Mouse (Mus musculus): Measurements from ENCODE around the gene Bicra.

Gene Bicra

DNA sequence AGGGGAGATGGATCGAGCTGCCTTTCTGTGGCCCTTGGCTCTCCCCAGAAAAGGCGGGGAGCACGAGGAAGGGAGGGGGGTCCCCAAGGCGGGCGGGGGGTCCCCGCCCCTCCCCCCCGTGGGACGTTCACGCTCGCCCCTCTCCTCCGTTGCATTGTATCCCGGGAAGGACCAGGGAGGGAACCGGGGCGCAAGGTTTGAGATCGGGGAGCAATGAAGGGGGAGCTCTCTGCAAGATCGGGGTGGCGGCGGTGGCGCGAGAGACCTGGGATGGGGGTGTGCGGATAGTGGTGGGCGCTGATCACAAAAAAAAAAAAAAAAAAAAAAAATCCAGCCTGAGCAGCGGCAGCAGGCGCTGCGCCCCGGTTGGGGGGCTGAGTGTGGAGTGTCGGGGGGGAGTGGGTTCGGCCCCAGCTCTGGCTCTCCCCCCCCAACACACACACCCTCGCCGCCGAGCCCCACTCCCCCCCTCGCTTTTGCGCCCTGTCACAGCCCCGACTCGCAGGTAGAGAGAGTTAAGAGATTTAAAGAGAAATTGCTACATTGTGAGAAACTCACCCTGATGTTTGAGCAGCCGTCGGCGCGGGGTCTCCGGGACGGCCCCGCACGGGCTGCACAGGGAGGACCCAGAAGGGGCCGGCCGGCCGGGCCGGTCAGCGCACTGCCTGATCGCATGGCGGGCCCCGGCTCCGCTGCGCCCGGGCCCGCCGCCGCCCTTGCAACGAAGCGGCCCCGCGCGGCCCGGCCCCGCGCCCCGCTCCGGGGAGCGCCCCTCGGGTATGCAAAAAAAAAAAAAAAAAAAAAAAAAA lies at the start of gene Bicra:
TSS of gene Bicra (minus strand) at position 584 of the 809 bp plus-strand sequence.
- peak; percentile 63 to 81 for DNase-seq (ENCODE audit: low spot score in 2 of 2)

DNA sequence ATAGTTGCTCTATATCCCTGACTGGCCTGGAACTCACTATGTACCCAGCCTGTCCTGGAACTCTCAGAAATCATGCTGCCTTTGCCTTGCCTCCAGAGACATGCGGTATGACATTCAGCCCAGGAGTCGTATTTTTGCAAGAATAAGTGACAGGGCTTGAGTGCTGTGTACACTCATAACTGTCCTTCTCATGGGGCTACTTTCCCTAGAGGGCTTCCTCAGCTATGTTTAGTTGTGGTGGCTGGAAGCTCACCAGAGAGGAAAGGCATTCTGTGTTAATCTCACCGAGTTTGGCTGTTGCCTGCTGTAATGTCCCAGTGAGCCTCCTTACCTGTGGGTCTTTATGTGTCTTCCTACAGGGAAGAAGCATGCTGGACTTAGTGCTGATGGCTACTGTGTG lies 46.9 kb upstream of the Bicra start:
- DNase-seq (ENCODE audit: low spot score in 2 of 2) = no peak

- DNase-seq (ENCODE audit: low spot score in 2 of 2) = no peak
These were observed 39.9 kb upstream of the Bicra start for GRCm38 (mm10) chr7:16087587-16087986.

DNA sequence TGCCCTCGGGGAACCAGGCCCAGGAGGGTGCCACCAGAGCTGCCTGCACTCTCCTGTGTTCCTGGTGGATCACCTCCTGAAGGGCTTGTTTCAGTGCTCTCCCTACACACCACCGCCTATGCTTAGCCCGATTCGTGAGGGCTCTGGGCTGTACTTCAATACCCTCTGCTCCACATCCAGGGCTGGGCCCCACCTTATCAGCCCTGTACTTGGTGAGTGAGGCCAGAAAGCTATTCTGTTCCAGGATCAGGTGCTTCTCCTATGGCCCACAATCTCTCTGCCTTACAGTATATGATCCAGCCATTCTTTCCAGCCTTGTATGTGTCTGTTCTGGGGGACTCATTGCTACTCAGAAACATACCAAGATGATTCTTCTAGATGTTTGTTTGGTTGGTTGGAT lies 35.6 kb upstream of the Bicra start:
- DNase-seq (ENCODE audit: low spot score in 2 of 2) = no peak

- no peak for DNase-seq (ENCODE audit: low spot score in 2 of 2)
These were observed 32.9 kb upstream of the Bicra start for GRCm38 (mm10) chr7:16080581-16080980.

DNA sequence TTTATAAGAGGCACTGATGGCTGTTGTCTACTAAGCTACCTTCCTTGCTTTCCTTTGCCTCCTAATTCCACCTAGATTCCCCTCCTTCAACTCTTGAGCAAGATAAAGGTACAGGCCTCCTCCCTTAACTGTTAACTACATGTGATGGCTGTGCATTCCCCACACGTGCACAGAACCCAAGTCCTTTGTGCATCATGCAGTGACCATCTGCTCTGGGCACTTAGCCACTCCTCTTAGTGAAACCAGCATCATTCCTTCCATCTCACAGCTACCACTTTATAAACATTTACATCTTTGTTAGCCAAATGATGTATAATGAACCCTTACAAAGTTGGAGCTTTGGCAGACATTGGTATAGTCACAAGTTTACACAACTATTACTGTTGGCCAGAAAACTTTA lies 32.2 kb upstream of the Bicra start:
- DNase-seq (ENCODE audit: low spot score in 2 of 2) = no peak

GRCm38 (mm10) chr7:16071906-16072305 lies 24.2 kb upstream of the Bicra start:
- no peak for DNase-seq (ENCODE audit: low spot score in 2 of 2)

DNA sequence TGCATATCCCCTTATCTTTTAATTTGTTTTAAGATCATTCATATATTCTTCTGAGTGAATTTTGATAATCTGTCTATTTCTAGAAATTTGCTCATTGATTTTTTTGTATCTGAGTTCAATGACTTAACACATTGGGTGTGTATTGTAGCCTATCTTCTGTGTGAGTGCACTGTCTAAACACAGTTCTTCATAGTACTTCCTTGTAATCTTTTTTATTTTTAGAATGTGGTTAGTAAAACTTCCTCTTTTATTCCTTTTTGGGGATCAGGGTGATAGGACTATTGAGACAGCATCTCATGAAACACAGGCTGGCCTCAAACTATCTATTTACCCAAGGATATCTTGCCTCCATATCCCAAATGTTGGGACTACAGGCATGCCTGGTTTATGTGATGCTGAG lies 23.1 kb upstream of the Bicra start:
- DNase-seq (ENCODE audit: low spot score in 2 of 2) = no peak

DNA sequence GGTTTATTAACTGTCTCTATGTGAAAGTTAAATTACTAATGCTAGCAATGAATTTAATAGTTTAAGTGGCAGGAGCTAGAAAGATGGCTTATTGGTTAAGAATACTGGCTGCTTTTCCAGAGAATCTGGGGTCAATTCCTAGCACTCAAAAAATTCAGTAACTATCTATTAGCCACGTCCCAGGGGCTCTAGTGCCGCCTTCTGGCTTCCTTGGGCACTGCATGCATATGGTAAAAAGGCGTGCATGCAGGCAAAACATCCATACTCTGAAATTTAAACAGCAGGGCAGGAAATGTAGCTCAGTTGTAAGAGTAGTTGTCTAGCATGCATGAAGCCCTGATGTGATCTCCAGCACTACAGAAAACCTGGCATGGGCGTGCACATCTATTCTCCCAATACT lies 15.8 kb upstream of the Bicra start:
- DNase-seq (ENCODE audit: low spot score in 2 of 2) = no peak

- DNase-seq (ENCODE audit: low spot score in 2 of 2) = no peak
These were observed 14.3 kb upstream of the Bicra start for GRCm38 (mm10) chr7:16062099-16062420.

GRCm38 (mm10) chr7:16061219-16062098 lies 13.7 kb upstream of the Bicra start, which contains the start of gene Zfp541:
Gene Zfp541, plus strand, starts transcription at chr7:16061814.
- no peak for DNase-seq (ENCODE audit: low spot score in 2 of 2)

DNA sequence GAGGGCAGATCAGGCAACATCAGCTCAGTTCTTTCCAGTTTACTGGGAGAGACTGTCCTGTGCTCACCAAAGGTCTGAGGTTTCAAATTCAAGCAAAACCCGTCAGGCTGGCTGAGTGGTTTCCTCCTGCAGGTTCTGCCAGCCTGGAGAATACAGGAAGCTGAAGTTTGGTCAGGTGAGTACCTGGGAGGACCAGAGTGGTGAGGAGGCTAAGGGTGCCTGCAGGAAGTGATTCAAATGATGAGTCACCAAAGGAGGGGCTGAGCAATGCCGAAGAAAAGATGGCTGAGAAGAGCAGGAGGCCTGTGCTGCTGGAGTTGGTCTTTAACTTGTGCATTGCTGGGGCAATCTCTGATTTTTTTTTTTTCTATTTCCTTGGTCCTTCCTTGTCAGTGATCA lies 9.4 kb upstream of the Bicra start:
- no peak for DNase-seq (ENCODE audit: low spot score in 2 of 2)

- peak; percentile 28 to 68 for DNase-seq (ENCODE audit: low spot score in 2 of 2)
These were observed 8.9 kb upstream of the Bicra start for GRCm38 (mm10) chr7:16056459-16057135.

DNA sequence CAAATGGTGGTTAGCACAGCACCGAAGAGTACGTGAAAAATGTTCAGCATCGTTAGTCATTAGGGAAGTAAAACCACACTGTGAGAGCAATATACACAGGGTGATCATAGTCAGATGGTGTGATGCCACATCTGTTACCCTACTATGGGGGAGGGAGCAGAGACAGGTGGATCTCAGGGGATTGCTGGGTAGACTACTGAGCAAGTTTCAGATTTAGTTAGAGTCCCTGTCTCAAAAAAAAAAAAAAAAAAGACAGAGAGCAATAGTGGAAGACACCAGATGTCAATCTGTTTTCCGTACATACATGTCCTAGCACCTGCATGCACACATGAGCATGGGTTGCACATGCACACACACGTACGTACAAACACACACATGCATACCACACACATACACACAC lies 7.9 kb upstream of the Bicra start:
- no peak for DNase-seq (ENCODE audit: low spot score in 2 of 2)

GRCm38 (mm10) chr7:16054966-16055365 lies 7.2 kb upstream of the Bicra start:
- no peak for DNase-seq (ENCODE audit: low spot score in 2 of 2)

DNA sequence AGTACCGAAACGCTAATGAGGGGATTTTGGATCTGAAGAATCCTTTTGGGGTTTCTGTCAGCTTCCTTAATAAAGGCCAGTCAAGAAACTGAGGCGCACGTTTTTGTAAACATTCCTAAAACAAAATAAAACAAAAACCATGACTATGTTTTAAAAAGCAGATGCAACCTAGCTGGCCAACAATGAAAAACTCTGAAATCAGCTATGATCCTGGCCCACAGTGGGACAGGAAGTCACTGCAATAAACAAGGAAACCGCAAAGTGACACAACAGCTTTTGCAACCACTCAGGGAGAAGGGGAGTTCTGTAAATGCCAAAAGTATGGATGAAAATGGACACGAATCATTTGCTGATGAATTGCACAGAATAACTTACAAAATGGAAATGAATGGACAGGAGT lies 5.4 kb upstream of the Bicra start:
- no peak for DNase-seq (ENCODE audit: low spot score in 2 of 2)

- DNase-seq (ENCODE audit: low spot score in 2 of 2) = peak; percentile 83 to 90
These were observed 5.0 kb upstream of the Bicra start for GRCm38 (mm10) chr7:16052684-16053083.

DNA sequence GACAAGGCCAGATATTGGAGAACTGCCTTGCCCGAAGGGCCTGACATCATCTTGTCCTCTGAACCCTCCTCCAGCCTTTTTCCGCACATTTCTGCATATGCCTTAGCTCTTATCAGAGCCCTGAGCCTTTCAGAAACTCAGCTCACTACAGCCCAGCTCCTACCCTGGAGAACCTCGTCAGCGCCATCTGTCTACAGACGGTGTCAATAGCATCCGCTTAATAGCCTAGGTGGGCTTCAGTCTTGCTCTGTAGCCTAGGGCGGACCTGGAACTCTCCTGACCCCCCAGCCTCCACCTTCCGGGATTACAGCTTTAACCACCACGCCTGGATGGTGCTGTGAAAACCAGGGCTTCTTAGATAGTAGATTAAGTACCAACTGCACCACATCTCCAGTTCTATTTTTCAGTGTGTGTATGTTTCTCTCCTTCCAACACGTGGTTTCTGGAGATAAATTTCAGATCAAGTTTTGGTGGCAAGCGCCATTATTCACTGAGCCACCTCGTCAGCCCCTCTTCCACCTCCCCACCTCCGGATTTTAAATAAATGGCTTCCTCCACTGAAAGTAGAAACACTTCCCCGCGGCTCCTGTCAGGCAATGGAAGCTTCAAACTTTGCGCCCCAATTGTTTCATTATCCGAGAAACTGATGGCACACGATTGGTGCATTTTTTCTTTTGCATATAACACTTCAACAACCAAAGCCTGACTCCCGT lies 4.3 kb upstream of the Bicra start:
- DNase-seq (ENCODE audit: low spot score in 2 of 2) = peak; percentile 75 to 80

GRCm38 (mm10) chr7:16050600-16050999 lies 2.9 kb upstream of the Bicra start:
- DNase-seq (ENCODE audit: low spot score in 2 of 2) = no peak

DNA sequence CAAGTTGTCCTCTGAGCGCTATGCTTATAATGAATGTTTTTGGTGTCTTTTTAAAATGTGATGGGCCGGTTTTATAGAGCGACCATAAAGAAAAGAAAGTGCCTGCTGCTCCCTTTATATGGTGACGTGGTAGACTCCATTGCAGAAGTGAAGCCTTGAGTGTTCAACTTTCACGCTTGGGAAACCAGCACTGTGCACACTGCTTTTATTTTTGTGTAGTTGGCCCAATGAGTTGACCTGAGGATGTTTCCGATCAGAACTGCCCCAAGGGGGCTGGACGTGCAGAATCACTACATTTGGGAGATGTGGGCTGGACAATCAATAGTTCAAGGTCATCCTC lies 1.8 kb upstream of the Bicra start:
- DNase-seq (ENCODE audit: low spot score in 2 of 2) = no peak

DNA sequence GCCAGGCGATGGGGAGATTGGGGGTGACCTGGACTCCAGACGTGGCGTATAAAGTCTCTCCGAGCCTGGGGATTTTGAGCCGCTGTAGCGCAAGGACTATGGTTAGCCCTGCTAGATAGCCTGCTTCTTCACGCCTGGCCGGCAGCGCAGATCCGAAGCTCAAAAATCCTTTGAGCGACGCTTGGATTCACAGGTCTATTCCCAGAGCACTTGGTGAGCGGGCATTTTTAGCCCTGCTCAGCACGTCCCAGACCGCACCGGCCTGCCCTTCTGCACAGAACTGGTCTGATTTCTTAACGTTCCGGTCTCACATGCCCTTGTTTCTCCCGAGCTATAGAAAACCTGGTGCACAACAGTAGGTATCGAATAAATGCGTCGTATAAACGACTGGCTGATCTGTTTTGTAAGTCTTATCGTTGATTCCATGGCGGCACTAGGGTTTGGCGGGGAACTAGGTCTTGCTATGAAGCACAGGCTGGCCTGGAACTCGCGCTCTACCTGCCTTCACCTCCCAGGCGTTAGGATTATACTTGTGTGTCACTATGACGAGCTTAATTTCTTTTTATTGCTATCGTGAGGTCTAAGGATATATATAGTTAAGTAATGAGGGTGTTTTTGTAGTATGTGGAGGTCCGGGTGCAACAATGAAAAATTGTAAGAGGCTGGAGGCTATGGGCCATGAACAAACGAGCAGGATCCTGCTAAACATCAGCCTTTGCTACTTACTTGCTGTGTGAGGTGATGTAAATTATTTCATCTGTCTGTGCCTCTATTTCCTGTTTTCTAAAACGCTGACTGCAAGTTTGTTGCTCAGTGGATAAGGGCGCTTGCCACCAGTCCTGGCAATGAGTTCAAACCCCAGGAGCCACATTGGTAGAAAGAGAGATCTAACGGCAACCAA lies 1.2 kb upstream of the Bicra start:
- DNase-seq (ENCODE audit: low spot score in 2 of 2) = peak in 1 of 2 experiments; percentile 24
